In the genomic region with DNA sequence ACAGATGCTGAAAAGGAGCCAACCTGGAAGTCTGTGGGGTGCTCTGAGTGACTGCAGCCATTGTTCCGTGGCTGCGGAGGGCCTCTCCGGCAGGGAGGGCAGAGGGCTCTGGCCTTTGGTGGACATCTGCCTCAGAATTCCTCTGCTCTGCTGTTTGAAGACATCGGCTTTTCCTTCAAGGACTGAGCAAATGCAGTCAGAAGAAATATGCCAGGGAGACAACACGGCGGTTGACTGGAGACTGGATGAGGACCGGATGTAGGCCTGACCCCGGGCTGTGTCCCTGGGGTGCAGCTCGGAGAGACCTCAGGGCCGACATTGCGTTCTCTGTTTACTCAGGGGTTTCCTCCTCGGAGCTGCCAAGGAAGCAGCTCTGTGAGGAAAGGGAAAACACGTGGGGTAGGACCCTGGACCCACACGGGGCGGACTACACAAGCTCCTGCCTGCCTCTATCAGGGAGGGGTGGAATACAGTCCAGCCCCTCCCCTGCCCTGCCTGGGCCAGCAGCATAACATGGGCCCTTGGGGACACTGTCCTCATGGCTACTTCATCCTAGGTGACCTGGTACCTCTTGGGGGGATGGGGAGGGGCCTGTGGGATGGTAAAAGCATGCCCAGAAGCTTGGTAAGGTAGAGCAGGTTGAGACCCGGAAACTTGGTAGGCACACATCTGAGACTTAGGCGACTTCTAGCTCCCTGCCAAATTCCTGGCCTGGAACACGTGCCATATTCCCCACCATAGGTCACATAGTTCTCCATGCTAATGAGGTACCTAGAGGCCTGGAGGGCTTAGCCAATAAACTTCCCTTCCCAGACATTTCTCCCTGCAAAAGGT, we compare ENCODE assay signal across 9 mouse cellular contexts.
DNase-seq lines count a peak whose midpoint lies in the region; ATAC-seq and TF ChIP-seq lines count a peak whose summit lies in the region.
"Had no signal": no experiment of that assay in that cellular context is flagged by ENCODE, and none has a peak within 500 bp of the region (broad histone marks: within the 10 kb centered on the region; RNA-seq: fewer than 3 reads in every experiment).

No protein-coding gene starts in this region.

- 84% methylated on average over 18 of the region's 18 CpGs for WGBS in forebrain, embryonic 16.5 days
- 68% methylated on average over 18 of the region's 18 CpGs for WGBS in liver, adult 2 months
- WGBS in stomach, embryonic 15.5 days = 58% methylated on average over 18 of the region's 18 CpGs

- TF ChIP-seq CTCF in liver, adult 2 months (IDR thresholded peaks at IDR 0.05; ENCODE audit: low read depth, low read length) = no peak

- H3K79me2 ChIP-seq in liver, adult 2 months (ENCODE audit: control insufficient read depth, insufficient read depth, low read length) = no peaks in the 10 kb centered on the region

- peak; percentile 75 for DNase-seq in adrenal gland, postnatal 14 days
- DNase-seq in liver, adult 2 months (ENCODE audit: extremely low read depth, low read depth, low spot score) = peak; percentile 16
- DNase-seq in ovary, postnatal 14 days (ENCODE audit: low spot score) = no peak
- DNase-seq in spleen, adult 12 weeks (ENCODE audit: low spot score) = no peak

- ATAC-seq in forebrain, embryonic 16.5 days = 0 out of 2 replicates have a peak, but pooled peaks have one; percentile 31
- peak; percentile 35 to 38; a peak in 2 of 4 replicates for ATAC-seq in hematopoietic stem cell, adult 5-6 weeks (replicated peaks in 1 of 2; ENCODE audit: insufficient read depth in 1 of 2, low FRiP score in 2 of 2, low TSS enrichment in 1 of 2, low read depth in 1 of 2, poor library complexity in 2 of 2, severe bottlenecking in 2 of 2)
- peak; percentile 59 for ATAC-seq in stomach, embryonic 15.5 days (ENCODE audit: insufficient read depth, low FRiP score, low read depth)
- no peak for ATAC-seq in megakaryocyte, adult 5-6 weeks (ENCODE audit: poor library complexity, severe bottlenecking)
- ATAC-seq: Patski had no signal

- TF ChIP-seq POLR2A in liver, adult 2 months (IDR thresholded peaks at IDR 0.05; ENCODE audit: extremely low read depth, insufficient read depth, low read length) = no peak

- H3K27me3 ChIP-seq in forebrain, embryonic 16.5 days (replicated peaks; ENCODE audit: control insufficient read depth, insufficient read depth, low read length) = no peaks in the 10 kb centered on the region
- no peaks in the 10 kb centered on the region for H3K27me3 ChIP-seq in liver, adult 2 months (ENCODE audit: control insufficient read depth, insufficient read depth, low read length)
- H3K27me3 ChIP-seq in stomach, embryonic 15.5 days (replicated peaks) = no peaks in the 10 kb centered on the region
- H3K27me3 ChIP-seq: Patski had no signal

- H3K4me3 ChIP-seq in forebrain, embryonic 16.5 days (replicated peaks; ENCODE audit: low read length) = no peak overlapping the region
- no peak overlapping the region for H3K4me3 ChIP-seq in liver, adult 2 months (ENCODE audit: insufficient read depth, low read depth, low read length)
- no peak overlapping the region for H3K4me3 ChIP-seq in stomach, embryonic 15.5 days (replicated peaks)

- no peaks in the 10 kb centered on the region for H3K9me3 ChIP-seq in forebrain, embryonic 16.5 days (ENCODE audit: control insufficient read depth, low read length)
- no peaks in the 10 kb centered on the region for H3K9me3 ChIP-seq in stomach, embryonic 15.5 days

- H3K4me2 ChIP-seq in forebrain, embryonic 16.5 days (ENCODE audit: low read length) = no peak overlapping the region
- no peak overlapping the region for H3K4me2 ChIP-seq in stomach, embryonic 15.5 days

- H3K4me1 ChIP-seq in forebrain, embryonic 16.5 days (replicated peaks; ENCODE audit: control insufficient read depth, insufficient read depth, low read length) = no peaks in the 10 kb centered on the region
- no peaks in the 10 kb centered on the region for H3K4me1 ChIP-seq in liver, adult 2 months (ENCODE audit: control insufficient read depth, insufficient read depth, low read length)
- no peaks in the 10 kb centered on the region for H3K4me1 ChIP-seq in stomach, embryonic 15.5 days

- H3K9ac ChIP-seq in forebrain, embryonic 16.5 days (replicated peaks; ENCODE audit: low read depth, low read length) = no peak overlapping the region
- H3K9ac ChIP-seq in liver, adult 2 months (ENCODE audit: low read depth, low read length) = no peak overlapping the region
- no peak overlapping the region for H3K9ac ChIP-seq in stomach, embryonic 15.5 days

- no peak overlapping the region for H3K27ac ChIP-seq in forebrain, embryonic 16.5 days (ENCODE audit: low read length)
- H3K27ac ChIP-seq in liver, adult 2 months (replicated peaks; ENCODE audit: insufficient read depth, low read depth, low read length) = peak overlapping the region; percentile 60
- peak overlapping the region; percentile 38; the same call in 1 of the 2 replicates for H3K27ac ChIP-seq in stomach, embryonic 15.5 days

- H3K36me3 ChIP-seq in forebrain, embryonic 16.5 days (ENCODE audit: control insufficient read depth, insufficient read depth) = no peaks in the 10 kb centered on the region
- H3K36me3 ChIP-seq in liver, adult 2 months (ENCODE audit: control insufficient read depth, insufficient read depth, low read length) = no peaks in the 10 kb centered on the region
- no peaks in the 10 kb centered on the region for H3K36me3 ChIP-seq in stomach, embryonic 15.5 days

Comparison
In these comparisons a context has a peak if more than half of its experiments do, and no peak if none do; other contexts are left out.
1. DNase-seq: peak in adrenal gland, postnatal 14 days (single experiment) and liver, adult 2 months (single experiment); none in ovary, postnatal 14 days (single experiment) and spleen, adult 12 weeks (single experiment).